Mouse (Mus musculus) stomach, postnatal 0 days (tissue): ENCODE measurements around the gene Dbil5. TPM values are rescaled to one million over a fixed set of nuclear protein-coding genes. Genes with fewer than 3 reads are reported as not detected.

Source experiments
- ATAC-seq: fragments of 200-750 bp; cut with Nextera tagmentation; 2 replicates; pipeline ENCODE4 v1.8.0; 2017; ENCODE audit not compliant: low FRiP score, low TSS enrichment
- DNase-seq: peaks from one replicate; pipeline ENCODE4 v3.0.0-alpha.2; 2016; ENCODE audit warnings: low spot score
- H3K27ac ChIP-seq: fragments of 300-500 bp; sonication (generic); replicated peaks from 2 replicates; pipeline ENCODE4 v1.5.1; 2014; ENCODE audit warnings: mild to moderate bottlenecking, control low read depth
- H3K27me3 ChIP-seq: fragments of 300-500 bp; sonication (generic); 2 replicates; pipeline ENCODE4 v1.6.1; 2014; ENCODE audit warnings: low read length; ENCODE audit not compliant: control insufficient read depth, insufficient read depth
- H3K36me3 ChIP-seq: fragments of 300-500 bp; sonication (generic); 2 replicates; pipeline ENCODE4 v1.6.1; 2014; ENCODE audit warnings: low read length, mixed read lengths; ENCODE audit not compliant: control insufficient read depth, insufficient read depth
- H3K4me1 ChIP-seq: fragments of 300-500 bp; sonication (generic); replicated peaks from 2 replicates; pipeline ENCODE4 v1.6.1; 2014; ENCODE audit warnings: antibody characterized with exemption; ENCODE audit not compliant: control insufficient read depth, insufficient read depth
- H3K4me2 ChIP-seq: fragments of 300-500 bp; sonication (generic); replicated peaks from 2 replicates; pipeline ENCODE4 v1.6.1; 2014; ENCODE audit warnings: low read depth, mild to moderate bottlenecking, control low read depth, moderate library complexity
- H3K4me3 ChIP-seq: fragments of 300-500 bp; sonication (generic); 2 replicates; pipeline ENCODE4 v1.5.1; 2014; ENCODE audit warnings: low read depth, low read length, control low read depth
- H3K9ac ChIP-seq: fragments of 300-500 bp; sonication (generic); 2 replicates; pipeline ENCODE4 v1.6.1; 2014; ENCODE audit warnings: mild to moderate bottlenecking, low read length, control low read depth, mixed read lengths
- H3K9me3 ChIP-seq: fragments of 300-500 bp; sonication (generic); 2 replicates; pipeline ENCODE4 v1.6.1; 2016; ENCODE audit warnings: low read length; ENCODE audit not compliant: control insufficient read depth
- CTCF ChIP-seq: IDR thresholded peaks from 2 replicates; pipeline ENCODE4 v1.5.1; 2016; ENCODE audit warnings: antibody characterized with exemption, low read depth, mild to moderate bottlenecking, moderate library complexity
- EP300 ChIP-seq: optimal IDR thresholded peaks from 2 replicates; pipeline ENCODE3; 2016; ENCODE audit warnings: antibody characterized with exemption
- WGBS: fragments of 180-500 bp; shearing (Covaris S2); extraction: QIAGEN DNeasy Blood & Tissue Kit; methylation state at CpG from one replicate; pipeline ENCODE4 v1.1.7; 2014; 5-methylcytosine and 5-hydroxymethylcytosine counted together
- polyA plus RNA-seq: library from polyadenylated mRNA; unstranded; fragments of >200 nt; fragmentation: Nextera tagmentation; extraction: Ambion mirVana; gene quantifications from 2 replicates; pipeline ENCODE4 v1.2.1, GENCODE M21; 2015

Dbil5 gene
- polyA plus RNA-seq, 1 experiment from 2014 or later = 4.0 TPM

GRCm38 (mm10) chr11:76180146-76180540 is 37.3 kb upstream of the Dbil5 start:
- Histone ChIP-seq H3K4me1 (0 out of 2 replicates have a peak, but pooled peaks cover 3% of the 10 kb centered on the region), H3K27me3 (no peaks in the 10 kb centered on the region), H3K9me3 (no peaks in the 10 kb centered on the region), H3K36me3 (no peaks in the 10 kb centered on the region), H3K27ac (peak overlapping the region; percentile 86), H3K9ac (peak overlapping the region; percentile 80), H3K4me2 (peak overlapping the region; percentile 98), H3K4me3 (peak overlapping the region; percentile 77)
- DNase-seq = no peak
- ATAC-seq = no peak
- 14% methylated on average over 7 of the region's 7 CpGs for WGBS
- TF ChIP-seq CTCF = no peak
- TF ChIP-seq EP300 = peak; percentile 82

- no peaks in the 10 kb centered on the region for H3K36me3 ChIP-seq
- no peak overlapping the region for H3K27ac ChIP-seq
- no peak overlapping the region for H3K9ac ChIP-seq
- no peaks in the 10 kb centered on the region for H3K27me3 ChIP-seq
- H3K4me1 ChIP-seq = 0 out of 2 replicates have a peak, but pooled peaks cover 1% of the 10 kb centered on the region
- ATAC-seq (no peak), DNase-seq (no peak)
- 73% methylated on average over 4 of the region's 4 CpGs for WGBS
- H3K4me2 ChIP-seq = no peak overlapping the region
- no peak overlapping the region for H3K4me3 ChIP-seq
- no peaks in the 10 kb centered on the region for H3K9me3 ChIP-seq
- TF ChIP-seq EP300 = no peak
- no peak for TF ChIP-seq CTCF
These were observed 33.7 kb upstream of the Dbil5 start for GRCm38 (mm10) chr11:76183745-76184144.

- DNase-seq (no peak), ATAC-seq (no peak)
- no peak overlapping the region for H3K4me2 ChIP-seq
- H3K9ac ChIP-seq = no peak overlapping the region
- H3K4me3 ChIP-seq = no peak overlapping the region
- H3K4me1 ChIP-seq = no peaks in the 10 kb centered on the region
- peak; percentile 28 for TF ChIP-seq CTCF
- no peak for TF ChIP-seq EP300
- H3K27me3 ChIP-seq = no peaks in the 10 kb centered on the region
- H3K27ac ChIP-seq = no peak overlapping the region
- H3K36me3 ChIP-seq = no peaks in the 10 kb centered on the region
- WGBS = 82% methylated on average over 5 of the region's 6 CpGs
- H3K9me3 ChIP-seq = no peaks in the 10 kb centered on the region
These were observed 30.5 kb upstream of the Dbil5 start for GRCm38 (mm10) chr11:76186908-76187307.

GRCm38 (mm10) chr11:76196275-76196976 is 21.0 kb upstream of the Dbil5 start:
- Histone ChIP-seq H3K9me3 (no peaks in the 10 kb centered on the region), H3K4me1 (no peaks in the 10 kb centered on the region), H3K27ac (peak overlapping the region; percentile 92), H3K27me3 (no peaks in the 10 kb centered on the region), H3K4me3 (no peak overlapping the region), H3K4me2 (peak overlapping the region; percentile 17), H3K36me3 (no peaks in the 10 kb centered on the region), H3K9ac (no peak overlapping the region)
- TF ChIP-seq EP300 (no peak), CTCF (no peak)
- ATAC-seq (peak; percentile 95), DNase-seq (peak; percentile 60)
- WGBS = 36% methylated on average over 8 of the region's 8 CpGs

GRCm38 (mm10) chr11:76196977-76197469 is 20.4 kb upstream of the Dbil5 start:
- H3K36me3 ChIP-seq = no peaks in the 10 kb centered on the region
- ATAC-seq = peak; percentile 50
- DNase-seq = peak; percentile 44
- 33% methylated on average over 8 of the region's 8 CpGs for WGBS
- no peaks in the 10 kb centered on the region for H3K27me3 ChIP-seq
- no peak overlapping the region for H3K4me3 ChIP-seq
- no peaks in the 10 kb centered on the region for H3K4me1 ChIP-seq
- H3K9ac ChIP-seq = no peak overlapping the region
- H3K27ac ChIP-seq = peak overlapping the region; percentile 92
- 0 out of 2 replicates have a peak overlapping the region, but pooled peaks have one; percentile 23 for H3K4me2 ChIP-seq
- no peaks in the 10 kb centered on the region for H3K9me3 ChIP-seq
- TF ChIP-seq CTCF = no peak
- TF ChIP-seq EP300 = no peak
